Mouse (Mus musculus): ENCODE measurements at regions not wholly inside any gene's neighbourhood (a gene's known extent, or its start where the extent isn't known, plus 50 kb on each side); places are given as distances from the start of the nearest gene placed in this dataset.
A peak's percentile ranks its signal among the peaks of the same experiment; 100 is the strongest.

DNA sequence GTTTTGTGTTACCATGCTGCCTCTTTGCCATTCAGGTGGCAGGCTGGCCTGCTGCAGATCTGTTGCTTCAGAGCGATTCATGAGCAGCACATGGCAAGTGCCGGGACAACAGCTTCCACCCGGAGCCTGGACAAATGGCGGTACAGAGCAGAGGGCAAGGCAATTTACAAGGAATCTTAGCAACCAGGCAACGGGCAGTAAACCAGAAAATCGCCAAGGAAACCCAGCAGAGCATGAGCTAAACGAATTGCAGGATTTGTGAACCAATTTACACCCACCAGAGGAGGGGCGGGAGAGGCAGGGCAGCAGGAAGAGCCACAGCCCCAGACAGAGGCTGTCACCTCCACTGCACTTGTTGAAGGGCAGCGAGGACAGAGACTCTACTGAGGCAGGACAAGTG is 60.5 kb upstream of the Loxl4 start:
- DNase-seq (ENCODE audit: low read depth), result no peak

DNA sequence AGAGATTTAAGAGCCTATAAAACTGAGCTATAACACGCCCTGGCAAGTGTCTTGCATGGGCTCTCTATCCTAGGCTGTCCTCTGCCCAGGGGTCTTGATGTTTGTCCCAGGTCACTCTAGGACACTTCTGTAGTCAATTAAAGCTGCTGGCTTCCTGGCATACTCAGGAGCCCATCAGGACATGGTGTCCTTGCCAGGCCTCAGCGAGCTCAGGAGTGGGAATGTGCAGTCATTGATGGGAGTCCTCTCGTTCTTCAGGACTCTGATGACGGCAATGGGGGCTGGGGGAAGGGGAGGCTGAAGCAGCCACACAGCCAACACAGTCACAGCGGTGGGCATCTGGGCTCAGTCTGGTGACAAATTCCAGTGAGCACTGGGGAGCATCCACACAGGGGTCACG is 57.3 kb upstream of the Loxl4 start:
- DNase-seq (ENCODE audit: low read depth), result no peak

DNA sequence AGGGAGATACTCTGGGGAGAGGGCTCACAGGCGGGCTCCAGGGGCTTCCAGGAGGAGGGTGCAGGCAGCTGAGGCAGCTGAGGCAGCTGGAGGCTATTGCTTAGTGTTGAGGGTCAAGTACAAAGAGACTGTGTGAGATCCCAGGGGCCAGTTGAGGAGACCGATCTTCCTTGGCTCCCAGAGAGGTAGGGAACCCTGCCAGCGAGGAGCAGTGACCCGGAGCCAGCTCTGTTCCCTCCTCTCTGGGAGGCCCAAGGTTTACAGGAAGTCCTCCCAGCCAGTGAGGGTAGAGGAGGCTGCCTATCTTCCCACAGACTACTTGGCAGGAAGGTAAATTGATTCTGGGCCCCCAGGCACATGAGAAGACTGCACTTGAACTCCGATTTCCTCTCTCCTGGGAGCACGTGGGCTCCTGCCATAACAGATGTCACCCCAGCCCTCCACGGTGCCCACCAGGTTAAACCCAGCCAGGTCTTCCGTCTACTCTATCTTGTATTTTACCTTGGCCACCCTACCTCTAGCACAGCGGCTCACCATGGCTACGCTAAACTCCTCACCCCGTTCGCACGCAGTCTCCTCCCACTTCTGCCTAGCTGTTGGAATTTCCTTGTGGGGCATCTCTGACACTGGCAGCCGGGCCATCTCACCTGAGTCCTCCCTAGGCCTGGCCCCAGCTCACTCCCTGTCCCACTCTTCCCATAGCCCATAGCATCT is 55.9 kb upstream of the Loxl4 start:
- peak; percentile 40 for DNase-seq (ENCODE audit: low read depth)

DNA sequence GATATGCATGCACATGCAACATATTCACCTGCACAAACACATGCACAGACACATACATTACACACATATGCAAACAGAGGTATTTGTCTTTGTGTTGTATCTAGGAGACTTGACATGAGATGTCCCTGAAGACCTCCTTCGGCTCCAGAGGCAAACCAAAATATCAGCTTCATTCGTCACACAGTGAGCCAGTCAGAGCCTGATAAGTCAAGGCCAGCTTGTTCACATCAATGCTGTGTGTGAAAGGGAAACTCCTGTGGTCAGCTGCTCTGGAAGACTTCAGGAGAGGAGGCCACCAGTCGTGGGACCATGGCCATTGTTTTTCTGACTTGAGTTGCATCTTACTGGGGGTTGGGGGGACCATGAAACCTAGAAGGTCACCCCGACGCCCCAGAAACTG is 54.3 kb upstream of the Loxl4 start:
- DNase-seq (ENCODE audit: low read depth), result no peak
